Mouse (Mus musculus) CH12.LX (cell line): Measurements from ENCODE around the gene Lmtk2.

Experiments used
- BHLHE40 ChIP-seq: IDR thresholded peaks from 2 replicates; pipeline ENCODE4 v1.6.1; 2011; ENCODE audit warnings: mild to moderate bottlenecking, low read depth, low read length, improper control_type of control experiment
- EP300 ChIP-seq: IDR thresholded peaks from 2 replicates; pipeline ENCODE4 v1.6.1; 2011; ENCODE audit warnings: low read length, improper control_type of control experiment
- ETS1 ChIP-seq: conservative IDR thresholded peaks from 2 replicates; pipeline ENCODE4 v1.6.1; 2012; ENCODE audit warnings: low read depth, mild to moderate bottlenecking, inconsistent platforms, low read length, improper control_type of control experiment, moderate library complexity
- IRF4 ChIP-seq: IDR thresholded peaks from 2 replicates; pipeline ENCODE4 v1.6.1; 2014; ENCODE audit warnings: low read depth, mild to moderate bottlenecking, inconsistent platforms, low read length, improper control_type of control experiment
- MAZ ChIP-seq: IDR thresholded peaks from 2 replicates; pipeline ENCODE4 v1.6.1; 2012; ENCODE audit warnings: low read depth, mild to moderate bottlenecking, inconsistent platforms, low read length, improper control_type of control experiment, moderate library complexity
- POLR2A ChIP-seq: IDR thresholded peaks from 2 replicates; pipeline ENCODE4 v1.6.1; 2011; ENCODE audit warnings: low read depth, mild to moderate bottlenecking, improper control_type of control experiment, low read length
- UBTF ChIP-seq: IDR thresholded peaks from 2 replicates; pipeline ENCODE4 v1.6.1; 2012; ENCODE audit warnings: low read depth, mild to moderate bottlenecking, inconsistent platforms, low read length, improper control_type of control experiment, moderate library complexity
- USF1 ChIP-seq: IDR thresholded peaks from 2 replicates; pipeline ENCODE4 v1.6.1; 2014; ENCODE audit warnings: low read depth, mild to moderate bottlenecking, inconsistent platforms, low read length, improper control_type of control experiment
- ZC3H11A ChIP-seq: IDR thresholded peaks from 2 replicates; pipeline ENCODE4 v1.6.1; 2012; ENCODE audit warnings: low read depth, mild to moderate bottlenecking, inconsistent platforms, low read length, improper control_type of control experiment

- no peak for TF ChIP-seq BHLHE40
- TF ChIP-seq IRF4 = no peak
- no peak for TF ChIP-seq ZC3H11A
- TF ChIP-seq EP300 = no peak
- no peak for TF ChIP-seq ETS1
- no peak for TF ChIP-seq POLR2A
- TF ChIP-seq MAZ = no peak
- no peak for TF ChIP-seq UBTF
- TF ChIP-seq USF1 = no peak
Observed at GRCm38 (mm10) chr5:144215992-144216391, 115.8 kb downstream of the Lmtk2 start.
